Mouse (Mus musculus) heart, embryonic 14.5 days (tissue): ENCODE results near the gene Moxd2. TPM values are rescaled to one million over a fixed set of nuclear protein-coding genes. Genes with fewer than 3 reads are reported as not detected.

Experiments
- ATAC-seq: fragments of 200-750 bp; cut with Nextera tagmentation; 2 replicates; pipeline ENCODE4 v1.8.0; 2017; ENCODE audit warnings: low read depth, moderate TSS enrichment; ENCODE audit not compliant: insufficient number of reproducible peaks, insufficient read depth, low FRiP score
- H3K27ac ChIP-seq, 2 experiments: fragments of 200-500 bp in 1 of 2; fragments of 300-500 bp in 1 of 2; sonication (generic) in 1 of 2; replicated peaks in 1 of 2; 2 replicates each; pipeline ENCODE4 v1.5.1; 2012 to 2014; ENCODE audit warnings: low read depth in 2 of 2, low read length in 2 of 2, control low read depth in 1 of 2, mild to moderate bottlenecking in 1 of 2, mixed read lengths in 1 of 2; ENCODE audit not compliant: control insufficient read depth in 1 of 2, insufficient read depth in 1 of 2
- H3K27me3 ChIP-seq: fragments of 300-500 bp; sonication (generic); 2 replicates; pipeline ENCODE4 v1.6.1; 2014; ENCODE audit warnings: mild to moderate bottlenecking, low read length, control low read depth; ENCODE audit not compliant: control insufficient read depth, insufficient read depth
- H3K36me3 ChIP-seq: fragments of 300-500 bp; sonication (generic); 2 replicates; pipeline ENCODE4 v1.6.1; 2014; ENCODE audit warnings: mild to moderate bottlenecking, control low read depth, low read length, mixed read lengths; ENCODE audit not compliant: control insufficient read depth, insufficient read depth
- H3K4me1 ChIP-seq, 2 experiments: fragments of 200-500 bp in 1 of 2; fragments of 300-500 bp in 1 of 2; sonication (generic) in 1 of 2; 2 replicates each; pipeline ENCODE4 v1.6.1; 2012 to 2014; ENCODE audit warnings: low read length in 2 of 2, control low read depth in 1 of 2, mixed read lengths in 1 of 2; ENCODE audit not compliant: control insufficient read depth in 2 of 2, insufficient read depth in 2 of 2
- H3K4me2 ChIP-seq: fragments of 300-500 bp; sonication (generic); 2 replicates; pipeline ENCODE4 v1.6.1; 2014; ENCODE audit warnings: mild to moderate bottlenecking, low read length
- H3K4me3 ChIP-seq, 2 experiments: fragments of 200-500 bp in 1 of 2; fragments of 300-500 bp in 1 of 2; sonication (generic) in 1 of 2; 2 replicates each; pipeline ENCODE4 v1.5.1; 2012 to 2014; ENCODE audit warnings: low read length in 2 of 2, mild to moderate bottlenecking in 2 of 2, control low read depth in 1 of 2, low read depth in 1 of 2, moderate library complexity in 1 of 2; ENCODE audit not compliant: control insufficient read depth in 1 of 2, insufficient read depth in 1 of 2
- H3K9ac ChIP-seq: fragments of 300-500 bp; sonication (generic); 2 replicates; pipeline ENCODE4 v1.6.1; 2014; ENCODE audit warnings: mild to moderate bottlenecking, low read length
- H3K9me3 ChIP-seq: fragments of 300-500 bp; sonication (generic); 2 replicates; pipeline ENCODE4 v1.6.1; 2016; ENCODE audit warnings: low read length, control low read depth; ENCODE audit not compliant: control insufficient read depth
- WGBS: fragments of 180-500 bp; shearing (Covaris S2); extraction: QIAGEN DNeasy Blood & Tissue Kit; methylation state at CpG from one replicate; pipeline ENCODE4 v1.1.7; 2014; 5-methylcytosine and 5-hydroxymethylcytosine counted together
- polyA plus RNA-seq: library from polyadenylated mRNA; unstranded; fragments of >200 nt; fragmentation: Nextera tagmentation; extraction: Ambion mirVana; gene quantifications from 2 replicates; pipeline ENCODE4 v1.2.1, GENCODE M21; 2014

The Moxd2 gene
- not detected in 2 replicates for polyA plus RNA-seq

- H3K4me2 ChIP-seq: no peak within 1 kb of the TSS
- WGBS: 78% methylated on average over 3 of the region's 3 CpGs
- no peak within 1 kb of the TSS for H3K9ac ChIP-seq
- H3K27ac ChIP-seq: no peak within 1 kb of the TSS
- no peaks in the 10 kb centered on the region for H3K36me3 ChIP-seq
- no peak for ATAC-seq
- no peak within 1 kb of the TSS for H3K4me3 ChIP-seq
- H3K4me1 ChIP-seq: no peaks in the 10 kb centered on the region
- no peaks in the 10 kb centered on the region for H3K9me3 ChIP-seq
- H3K27me3 ChIP-seq: no peaks in the 10 kb centered on the region
Observed at GRCm38 (mm10) chr6:40887394-40887793, at the start of gene Moxd2. Gene Moxd2, minus strand, starts transcription at chr6:40887494.

GRCm38 (mm10) chr6:40919954-40920353 is 32.7 kb upstream of the Moxd2 start:
- no peak overlapping the region for H3K4me3 ChIP-seq

GRCm38 (mm10) chr6:40900287-40900686 is 13.0 kb upstream of the Moxd2 start, which contains the start of gene Prss58:
Gene Prss58, minus strand, starts transcription at chr6:40900387.
- H3K36me3 ChIP-seq: no peaks in the 10 kb centered on the region
- H3K9ac ChIP-seq: no peak within 1 kb of the TSS
- no peaks in the 10 kb centered on the region for H3K9me3 ChIP-seq
- ATAC-seq: no peak
- no peaks in the 10 kb centered on the region for H3K4me1 ChIP-seq
- no peak within 1 kb of the TSS for H3K27ac ChIP-seq
- H3K27me3 ChIP-seq: no peaks in the 10 kb centered on the region
- H3K4me3 ChIP-seq: no peak within 1 kb of the TSS
- H3K4me2 ChIP-seq: no peak within 1 kb of the TSS

More at GRCm38 (mm10) chr6:40919954-40920353, 32.7 kb upstream of the Moxd2 start:
- no peaks in the 10 kb centered on the region for H3K27me3 ChIP-seq
- H3K27ac ChIP-seq: no peak overlapping the region
- no peak for ATAC-seq
- no peak overlapping the region for H3K9ac ChIP-seq
- 74% methylated on average over 4 of the region's 4 CpGs for WGBS
- no peaks in the 10 kb centered on the region for H3K36me3 ChIP-seq
- no peaks in the 10 kb centered on the region for H3K4me1 ChIP-seq
- H3K9me3 ChIP-seq: no peaks in the 10 kb centered on the region
- H3K4me2 ChIP-seq: no peak overlapping the region

GRCm38 (mm10) chr6:40894716-40895115 is 7.4 kb upstream of the Moxd2 start:
- 81% methylated on average over 1 of the region's 1 CpGs for WGBS
- no peak overlapping the region for H3K4me3 ChIP-seq
- no peak for ATAC-seq

DNA sequence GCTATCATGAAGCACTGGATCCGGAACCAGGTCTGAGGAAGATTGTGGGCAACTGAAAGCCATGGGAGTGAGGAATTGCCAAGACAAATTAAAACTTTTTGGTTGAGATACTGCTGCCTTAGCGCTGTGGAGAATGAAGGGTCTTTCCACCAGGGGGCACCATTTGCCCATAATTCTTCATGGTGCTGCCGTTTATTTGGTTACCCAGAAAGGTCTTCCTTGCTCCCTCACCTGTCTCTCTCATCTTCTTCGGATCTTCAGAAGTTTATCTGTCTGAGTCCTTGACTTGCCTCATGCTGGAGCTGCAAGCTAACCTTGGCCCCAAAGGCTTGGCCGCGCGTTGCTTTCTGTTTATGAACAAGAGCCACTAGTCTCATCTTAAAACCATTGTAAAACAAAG is 6.3 kb upstream of the Moxd2 start:
- Histone ChIP-seq H3K4me2 (no peak overlapping the region), H3K36me3 (no peaks in the 10 kb centered on the region), H3K9me3 (no peaks in the 10 kb centered on the region), H3K27me3 (no peaks in the 10 kb centered on the region), H3K9ac (no peak overlapping the region), H3K27ac (no peak overlapping the region), H3K4me3 (no peak overlapping the region), H3K4me1 (no peaks in the 10 kb centered on the region)
- 39% methylated on average over 7 of the region's 7 CpGs for WGBS
- no peak for ATAC-seq

More at GRCm38 (mm10) chr6:40894716-40895115, 7.4 kb upstream of the Moxd2 start:
- no peak overlapping the region for H3K4me2 ChIP-seq
- H3K4me1 ChIP-seq: no peaks in the 10 kb centered on the region
- H3K9me3 ChIP-seq: no peaks in the 10 kb centered on the region
- H3K27me3 ChIP-seq: no peaks in the 10 kb centered on the region
- H3K27ac ChIP-seq: no peak overlapping the region
- H3K9ac ChIP-seq: no peak overlapping the region
- H3K36me3 ChIP-seq: no peaks in the 10 kb centered on the region

DNA sequence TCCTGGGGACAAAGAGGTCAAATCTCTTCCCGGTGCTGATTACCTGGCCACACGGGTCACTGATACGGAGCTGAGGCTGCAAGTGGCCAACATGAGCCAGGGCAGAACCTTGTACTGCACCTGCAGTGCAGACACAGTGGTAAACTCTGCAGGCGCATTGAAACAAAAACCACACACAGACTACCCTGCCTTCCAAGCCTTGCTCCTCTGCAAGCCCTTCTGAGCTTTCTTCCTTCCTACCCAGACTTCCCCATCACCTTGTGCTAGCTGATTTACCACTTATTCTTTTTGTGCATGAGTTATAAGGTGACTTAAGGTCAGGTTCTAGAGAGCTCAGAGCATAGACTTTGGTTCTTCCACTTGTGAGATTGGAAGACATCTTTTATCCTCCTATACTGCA is 4.5 kb upstream of the Moxd2 start:
- no peaks in the 10 kb centered on the region for H3K9me3 ChIP-seq
- H3K4me2 ChIP-seq: no peak overlapping the region
- H3K36me3 ChIP-seq: no peaks in the 10 kb centered on the region
- ATAC-seq: no peak
- H3K4me1 ChIP-seq: no peaks in the 10 kb centered on the region
- H3K27me3 ChIP-seq: no peaks in the 10 kb centered on the region
- H3K27ac ChIP-seq: no peak overlapping the region
- no peak overlapping the region for H3K9ac ChIP-seq
- no peak overlapping the region for H3K4me3 ChIP-seq
- 73% methylated on average over 4 of the region's 4 CpGs for WGBS

- Histone ChIP-seq H3K27me3 (no peaks in the 10 kb centered on the region), H3K4me2 (no peak overlapping the region), H3K27ac (no peak overlapping the region), H3K4me1 (no peaks in the 10 kb centered on the region), H3K9me3 (no peaks in the 10 kb centered on the region), H3K9ac (no peak overlapping the region), H3K4me3 (no peak overlapping the region), H3K36me3 (no peaks in the 10 kb centered on the region)
- WGBS: 30% methylated on average over 1 of the region's 1 CpGs
- no peak for ATAC-seq
Observed at GRCm38 (mm10) chr6:40890973-40891372, 3.7 kb upstream of the Moxd2 start.

DNA sequence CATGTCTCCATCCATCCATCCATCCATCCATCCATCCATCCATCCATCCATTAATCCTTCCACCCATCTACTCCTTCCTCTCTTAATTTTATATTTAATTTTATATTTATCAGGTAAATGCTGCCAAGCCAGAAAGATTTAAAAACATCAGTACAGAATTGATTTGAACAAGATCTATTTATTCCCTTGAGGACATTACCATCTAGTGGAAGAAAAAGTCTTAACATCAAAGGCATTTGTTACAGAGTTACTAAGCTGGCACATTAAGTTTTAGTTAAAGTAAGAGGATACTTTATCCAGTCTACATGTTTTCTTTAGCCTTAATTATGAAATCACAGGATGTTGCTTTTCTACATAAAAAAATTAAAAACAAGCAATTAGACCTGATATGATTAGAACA is 42.0 kb downstream of the Moxd2 start:
- H3K9me3 ChIP-seq: no peaks in the 10 kb centered on the region
- no peak overlapping the region for H3K9ac ChIP-seq
- no peaks in the 10 kb centered on the region for H3K36me3 ChIP-seq
- no peak overlapping the region for H3K4me2 ChIP-seq
- H3K4me3 ChIP-seq: no peak overlapping the region
- H3K27me3 ChIP-seq: no peaks in the 10 kb centered on the region
- ATAC-seq: no peak
- H3K27ac ChIP-seq: no peak overlapping the region
- no peaks in the 10 kb centered on the region for H3K4me1 ChIP-seq
